Mouse (Mus musculus): ENCODE measurements around the gene Fgfr1op.
"Not testable (repeated sequence)": the region's sequence is repeated elsewhere in the genome, so short reads cannot be mapped to it uniquely, and the experiment has no call there.

Fgfr1op gene

DNA sequence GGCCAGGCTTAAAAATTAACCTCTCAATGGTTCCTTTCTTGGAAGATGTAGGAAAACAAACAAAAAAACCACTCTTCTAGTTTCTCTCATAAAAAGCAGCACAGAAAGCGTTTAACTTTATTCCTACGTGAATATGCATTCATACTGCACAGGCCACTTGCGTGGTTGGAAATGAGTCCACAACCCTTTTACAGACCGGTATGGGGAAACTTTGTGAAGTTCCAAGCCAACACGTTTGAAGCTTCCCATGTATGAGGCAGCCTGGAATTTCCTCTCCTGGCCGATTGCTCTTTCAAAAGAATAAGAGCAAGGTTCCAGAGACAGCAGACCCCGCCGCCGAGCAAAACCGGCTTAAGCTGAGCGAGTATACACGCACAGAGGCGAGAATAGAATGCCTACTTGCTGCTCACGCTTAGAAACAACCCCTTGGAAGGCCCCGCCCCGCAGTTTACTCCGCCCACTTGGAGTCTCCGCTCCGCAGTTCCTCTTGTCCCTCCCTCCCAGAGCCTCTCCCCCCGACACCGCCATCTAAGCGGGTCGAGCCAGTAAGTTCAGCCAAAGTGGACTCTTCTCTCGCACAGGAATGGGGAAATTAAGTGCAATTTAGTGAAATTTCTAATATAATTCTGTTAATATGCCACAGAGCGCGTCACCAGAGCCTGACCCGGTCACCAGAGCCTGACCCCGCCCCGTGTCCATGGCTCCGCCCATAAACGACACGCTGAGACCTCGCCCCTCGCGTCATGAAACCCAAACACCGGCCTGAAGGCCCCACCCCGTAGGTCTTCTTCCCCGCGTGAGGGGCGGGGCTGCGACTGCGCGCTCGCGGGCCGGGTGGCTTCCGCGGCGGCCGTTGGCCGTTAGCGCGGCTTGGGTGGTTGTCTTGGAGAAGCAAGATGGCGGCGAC is at the start of gene Fgfr1op:
Gene Fgfr1op (plus strand): TSS at position 801 of the 907 bp plus-strand sequence.
- peak; percentile 10 to 76 for DNase-seq

DNA sequence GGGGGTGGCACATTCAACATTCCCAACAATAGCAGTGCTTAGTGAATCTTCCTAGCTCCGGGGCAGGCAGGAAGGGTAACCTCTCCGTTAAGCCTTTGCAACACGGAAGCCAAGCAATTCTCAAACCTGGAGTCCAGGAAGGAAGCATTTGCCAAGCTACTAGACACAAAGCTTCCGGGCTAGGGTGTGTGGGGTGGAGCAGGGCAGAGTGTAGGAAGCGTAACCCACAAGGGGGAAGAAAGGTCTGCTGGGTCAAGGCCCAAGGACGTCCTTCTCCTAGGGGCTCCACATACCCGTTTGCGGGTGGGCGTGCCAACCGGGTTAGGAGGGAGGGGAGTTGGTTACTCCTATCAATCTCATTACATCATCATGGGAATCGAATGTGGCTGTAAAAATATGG is 48.9 kb upstream of the Fgfr1op start:
- not testable (repeated sequence) for DNase-seq

DNA sequence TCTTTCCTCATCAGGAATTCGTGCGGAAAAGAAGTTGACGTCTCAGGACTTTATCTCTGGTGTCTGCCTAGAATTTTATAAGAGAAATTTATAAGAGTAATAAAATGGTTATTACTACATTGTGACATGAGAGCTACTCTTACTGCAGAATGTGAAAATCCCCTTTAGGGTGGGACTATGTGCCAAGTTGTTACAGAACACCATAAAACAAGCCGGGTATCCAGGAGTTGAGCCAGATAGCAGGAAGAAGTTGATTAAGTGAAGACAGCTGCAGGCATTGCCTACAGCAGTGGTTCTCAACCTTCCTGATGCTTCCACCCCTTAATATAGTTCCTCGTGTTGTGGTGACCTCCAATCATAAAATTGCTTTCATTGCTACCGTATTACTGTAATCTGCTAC is 48.4 kb upstream of the Fgfr1op start:
- not testable (repeated sequence) for DNase-seq

DNA sequence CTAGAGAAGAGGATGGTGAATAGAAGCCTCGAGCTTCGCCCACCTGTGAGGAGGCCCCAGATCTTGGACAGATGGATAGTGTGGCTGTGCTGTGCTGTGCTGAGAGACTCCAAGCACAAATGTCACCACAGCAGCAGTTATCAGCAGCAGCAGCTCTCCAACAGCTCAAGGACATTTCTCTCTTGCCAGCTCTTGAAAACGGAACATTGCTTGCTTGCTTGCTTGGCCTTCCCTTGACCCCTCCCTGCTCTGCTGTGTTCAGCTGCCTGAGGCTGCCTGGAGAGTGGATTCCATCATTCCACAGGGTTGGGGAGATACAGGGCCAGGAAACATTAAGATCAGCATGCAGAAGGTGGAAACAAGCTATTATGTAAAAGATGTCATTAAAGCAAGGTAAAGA is 42.3 kb upstream of the Fgfr1op start:
- not testable (repeated sequence) for DNase-seq

DNA sequence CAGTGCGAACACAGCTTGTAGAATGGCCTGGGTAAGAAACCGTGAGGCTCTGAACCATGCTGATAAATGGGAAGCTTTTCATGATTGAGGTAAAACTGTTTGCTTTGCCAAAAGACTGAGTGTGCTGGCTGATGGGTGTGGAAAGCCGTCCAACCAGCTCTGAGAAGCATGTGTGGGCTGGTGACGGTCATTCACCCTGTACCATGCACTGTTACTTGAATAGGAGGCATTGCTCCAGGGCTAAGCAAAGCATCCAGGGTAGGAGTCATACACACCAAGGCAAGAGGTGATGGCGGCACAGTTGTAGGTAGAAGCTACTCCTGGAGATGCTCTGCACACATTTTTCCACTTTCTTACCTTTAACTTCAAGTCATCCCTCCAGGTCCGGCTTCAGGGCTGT is 40.7 kb upstream of the Fgfr1op start:
- not testable (repeated sequence) for DNase-seq

DNA sequence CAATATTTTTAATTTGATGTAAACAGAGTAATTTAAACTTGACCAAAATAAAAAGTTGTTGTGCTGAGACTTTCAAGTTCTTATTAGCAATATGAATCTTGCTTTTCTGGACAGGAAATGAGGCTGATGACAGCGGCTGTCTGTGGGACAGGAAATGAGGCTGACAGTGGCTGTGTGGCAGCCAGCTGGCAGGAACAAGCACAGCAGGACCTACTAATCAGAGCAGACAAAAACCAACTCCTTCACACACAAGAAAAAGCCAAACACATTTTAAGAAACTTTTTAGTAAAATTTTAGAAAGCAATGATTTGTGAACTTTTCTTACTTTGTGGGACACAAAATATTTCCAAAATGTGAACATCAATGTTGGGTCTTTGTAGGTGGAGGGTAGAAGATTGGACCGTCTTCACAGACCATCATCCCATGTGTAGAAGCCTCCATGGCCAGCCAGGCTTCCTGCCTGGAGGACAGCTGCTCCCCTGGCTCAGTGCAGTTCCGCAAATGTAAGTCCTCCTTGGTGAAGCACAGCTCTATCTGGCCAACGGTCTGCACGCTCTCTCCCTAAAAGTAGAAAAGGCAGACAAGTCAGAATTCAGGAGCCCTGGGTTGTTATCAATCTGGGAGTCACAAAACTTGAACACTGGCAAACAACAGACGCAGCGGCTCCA is 36.8 kb upstream of the Fgfr1op start:
- DNase-seq = not testable (repeated sequence)

DNA sequence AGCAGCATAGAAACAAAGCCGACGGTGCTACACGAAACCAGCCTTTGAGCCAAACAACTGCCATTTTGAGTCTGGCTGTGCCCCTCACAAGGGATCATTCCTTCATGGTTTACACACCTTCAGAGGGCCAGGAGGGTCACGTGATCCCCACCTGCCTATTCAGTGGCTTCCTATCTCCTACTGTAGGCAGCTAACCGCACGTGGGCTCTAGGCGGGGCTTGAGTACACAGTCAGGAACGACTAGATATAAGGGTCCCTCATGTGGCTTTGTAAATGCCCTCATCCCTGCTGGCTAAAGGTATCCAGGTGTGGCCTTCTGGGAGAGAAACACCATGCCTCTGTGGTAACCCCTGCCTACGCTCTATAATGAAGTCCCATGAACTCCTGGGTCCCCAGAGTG is 35.7 kb upstream of the Fgfr1op start:
- not testable (repeated sequence) for DNase-seq

DNA sequence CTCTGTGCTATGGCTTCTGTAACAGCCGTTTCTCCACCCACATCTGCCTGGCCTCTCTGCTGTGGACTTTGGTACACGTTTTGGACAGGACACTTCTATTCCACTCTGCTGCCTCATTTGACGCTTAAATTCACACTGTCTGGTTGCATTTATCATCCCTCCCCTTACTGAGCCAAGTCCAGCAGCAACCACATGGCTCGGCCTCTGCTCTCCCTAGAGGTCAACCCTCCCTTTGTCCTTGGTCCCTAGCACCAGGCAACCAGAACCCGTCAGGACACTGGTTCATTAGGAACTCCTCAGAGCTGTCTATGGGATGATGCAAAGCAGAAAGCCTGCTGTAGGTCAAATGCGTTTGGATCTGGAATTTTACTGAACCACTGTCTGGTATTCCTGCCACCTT is 34.5 kb upstream of the Fgfr1op start:
- not testable (repeated sequence) for DNase-seq

DNA sequence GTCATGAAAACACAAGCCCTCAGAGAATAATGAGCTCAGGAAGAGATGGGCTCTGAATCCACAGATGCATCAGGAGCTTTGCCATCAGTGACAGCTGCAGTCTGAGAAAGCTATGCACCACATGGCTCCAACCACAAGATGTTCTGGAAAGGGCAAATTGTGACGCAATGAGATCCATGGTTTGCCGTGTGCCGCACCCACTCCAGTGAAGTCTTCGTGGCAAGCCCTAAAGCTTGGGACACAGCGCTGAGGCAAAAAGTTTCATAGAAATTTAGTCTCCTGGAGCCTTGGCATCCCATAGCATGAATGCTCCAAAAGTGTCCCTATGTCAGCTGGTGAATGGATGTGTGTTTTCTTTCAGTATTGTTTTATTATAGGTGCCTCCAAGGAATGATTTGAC is 27.2 kb upstream of the Fgfr1op start:
- DNase-seq = not testable (repeated sequence)

DNA sequence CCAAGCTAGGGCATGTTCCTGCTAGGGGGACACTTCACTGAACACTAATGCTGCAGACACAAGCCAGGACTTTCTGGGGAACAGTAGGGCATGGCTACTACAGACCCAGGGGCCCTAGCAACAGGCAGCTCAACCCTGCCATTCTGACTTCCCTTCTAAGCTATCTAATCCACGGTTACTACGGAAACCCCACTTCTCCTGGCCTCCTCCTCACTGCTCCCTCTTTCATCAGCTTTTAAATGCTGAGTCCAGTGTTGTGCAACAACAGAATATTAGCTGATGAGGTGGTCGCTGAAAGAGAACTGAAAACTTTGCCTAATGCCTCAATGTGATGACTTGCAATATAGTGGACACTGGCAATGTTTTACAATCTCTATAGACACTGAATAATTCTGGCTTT is 25.1 kb upstream of the Fgfr1op start:
- not testable (repeated sequence) for DNase-seq

DNA sequence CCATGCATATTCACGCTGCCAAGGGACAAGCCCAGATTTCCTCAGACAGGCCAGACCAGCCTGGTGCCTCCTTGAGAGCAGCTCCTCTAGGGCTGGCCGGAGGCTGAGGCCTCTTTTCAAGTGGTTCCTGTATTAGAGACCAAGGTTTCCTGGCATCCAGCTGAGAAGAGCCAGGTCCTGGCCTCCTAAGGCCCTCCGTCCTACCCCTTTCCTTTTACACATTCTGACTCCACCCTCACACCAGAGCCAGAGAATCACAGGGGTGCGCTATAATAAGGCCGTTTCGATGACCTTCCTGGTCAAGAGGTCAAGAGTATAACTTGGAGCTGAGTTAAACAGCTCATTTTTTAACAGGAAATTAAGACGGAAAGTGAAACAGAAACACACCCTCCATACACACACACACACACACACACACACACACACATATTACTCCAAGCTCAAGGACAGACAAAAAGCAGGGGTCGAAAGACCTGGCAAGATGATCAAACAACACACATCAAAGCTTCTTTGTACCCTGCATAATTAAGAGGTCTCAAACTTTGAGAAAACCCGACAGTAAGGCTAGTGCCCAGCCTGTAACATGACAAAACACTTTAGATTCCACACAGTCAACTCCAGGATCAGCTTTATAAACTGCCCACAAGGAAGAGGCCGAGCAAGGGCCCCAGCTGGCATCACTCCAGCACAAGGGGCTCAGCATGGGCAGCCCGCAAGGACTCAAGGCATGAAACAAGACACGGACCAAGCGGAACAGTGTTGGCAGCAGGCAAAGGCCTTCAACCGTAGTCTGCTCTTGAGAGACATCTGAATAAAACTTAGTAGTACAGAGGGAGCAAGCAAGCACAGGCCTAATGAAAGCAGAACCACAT is 21.3 kb upstream of the Fgfr1op start:
- not testable (repeated sequence) for DNase-seq

DNA sequence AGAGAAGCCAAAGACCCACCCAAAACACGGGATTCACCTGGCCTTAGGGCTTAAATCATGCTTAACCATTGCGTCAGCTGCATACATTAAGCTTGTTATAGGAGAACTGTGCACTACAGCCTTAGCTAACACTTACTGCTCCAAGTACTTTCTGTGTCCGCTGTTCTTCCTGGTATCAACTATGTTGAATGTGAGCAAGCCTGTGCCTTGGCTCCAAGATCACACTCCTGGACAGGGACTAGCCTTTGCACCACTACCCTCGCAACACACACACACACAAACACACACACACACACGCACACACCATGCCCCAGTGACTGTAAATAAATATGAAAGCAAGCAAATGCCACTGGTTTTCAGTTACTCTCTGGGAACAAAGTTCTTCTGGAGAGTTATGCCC is 18.4 kb upstream of the Fgfr1op start:
- not testable (repeated sequence) for DNase-seq

DNA sequence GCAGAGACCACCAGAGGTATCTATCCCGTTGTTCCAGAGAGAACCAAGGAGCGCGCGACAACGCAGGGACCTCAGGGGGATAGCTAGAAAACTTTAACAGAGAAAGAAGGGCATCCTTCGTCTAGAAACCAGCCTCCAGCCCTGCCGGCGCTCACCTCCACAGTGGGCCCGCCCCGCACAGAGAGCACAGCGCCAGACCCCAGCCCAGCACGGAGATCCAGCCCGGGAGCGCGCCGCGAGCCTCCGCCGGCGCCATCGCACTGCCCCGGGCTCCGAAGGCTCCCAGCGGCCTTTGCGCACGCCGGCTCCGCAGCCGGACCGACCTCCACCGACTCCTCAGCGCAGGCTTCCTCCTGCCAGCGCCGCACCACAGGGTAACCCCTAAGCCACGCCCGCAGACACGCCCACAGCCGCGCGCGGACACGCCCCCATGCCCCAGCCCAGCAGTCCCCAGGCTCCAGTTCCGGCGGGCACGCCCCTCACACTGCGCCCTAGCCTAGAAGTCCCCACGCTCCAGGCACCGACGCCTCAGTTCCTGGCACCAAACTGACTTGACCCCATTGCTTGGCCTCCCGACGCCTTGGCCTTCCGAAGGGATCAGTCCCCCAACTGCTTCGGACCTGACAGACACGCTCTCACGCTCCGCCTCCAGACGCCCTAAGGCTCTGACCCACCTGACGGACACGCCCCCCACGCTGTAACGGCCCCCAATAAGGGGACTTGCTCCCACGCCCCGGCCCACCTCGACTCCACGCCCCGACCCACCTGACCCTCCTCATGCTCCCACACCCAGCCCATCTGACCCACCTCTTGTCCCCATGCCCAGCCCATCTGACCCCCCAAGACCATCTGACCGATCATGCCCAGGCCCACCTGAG is 17.6 kb upstream of the Fgfr1op start, which contains the start of the genes Gm49673 and Rnaset2a:
Gene Gm49673 (minus strand): TSS at position 350 of the 878 bp plus-strand sequence.
Gene Rnaset2a (minus strand): TSS at position 659 of the 878 bp plus-strand sequence.
- peak; percentile 14 to 42 for DNase-seq

DNA sequence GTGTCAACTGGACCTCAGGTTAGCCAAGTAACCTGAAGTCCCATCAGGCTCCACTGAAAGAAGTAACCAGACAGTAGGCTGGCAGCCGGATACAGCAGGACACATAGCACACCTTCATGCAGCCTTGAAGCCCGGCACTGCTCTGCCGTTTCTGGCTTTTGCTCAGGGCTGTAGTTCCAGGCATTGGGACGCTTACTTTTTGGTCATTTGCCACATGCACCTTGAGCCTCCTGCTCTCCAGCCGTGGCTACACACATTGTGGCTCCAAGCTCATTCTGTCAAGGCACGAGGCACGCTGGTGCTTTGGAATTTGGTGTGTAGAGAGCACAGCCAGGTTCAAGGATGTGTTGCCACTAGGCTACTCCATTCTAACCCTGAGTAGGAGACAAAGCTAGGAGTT is 10.3 kb upstream of the Fgfr1op start:
- DNase-seq = not testable (repeated sequence)

DNA sequence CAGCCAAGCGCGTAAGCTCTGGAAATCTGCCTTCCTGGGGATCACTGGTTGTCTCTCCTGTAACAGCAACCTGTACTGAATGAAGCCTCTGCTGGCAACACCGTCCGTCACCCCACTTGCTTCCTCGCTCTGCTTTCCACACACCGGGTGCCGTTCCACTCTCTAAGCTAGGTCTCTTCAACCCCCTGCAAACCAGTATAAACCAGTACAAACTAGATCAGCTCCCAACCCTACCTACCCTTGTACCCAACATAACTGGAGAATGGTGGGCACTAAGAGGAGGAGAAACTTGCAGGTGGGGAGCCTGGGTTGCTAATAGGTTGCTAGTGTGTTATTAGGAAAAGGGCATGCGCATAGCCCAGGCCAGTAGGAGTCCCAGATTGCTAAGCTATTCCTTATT is 9.3 kb upstream of the Fgfr1op start:
- DNase-seq = not testable (repeated sequence)

DNA sequence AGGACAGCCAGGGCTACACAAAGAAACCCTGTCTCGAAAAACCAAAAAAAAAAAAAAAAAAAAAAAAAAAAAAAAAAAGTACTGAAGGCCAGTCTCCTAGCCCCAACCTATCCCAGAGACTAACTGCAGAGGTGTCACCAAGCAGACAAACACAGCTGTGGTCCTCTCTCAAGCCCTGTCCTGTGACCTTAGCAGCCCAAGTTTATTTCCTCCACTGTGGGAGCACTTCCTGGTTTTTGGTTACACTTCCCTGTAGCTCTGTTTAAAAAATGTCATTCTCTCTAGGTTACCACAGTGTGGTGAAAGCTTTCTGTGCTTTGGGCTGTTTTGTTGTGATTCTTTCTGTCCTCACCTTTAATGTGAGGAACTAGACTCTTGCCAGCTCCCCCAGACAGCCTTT is 6.7 kb upstream of the Fgfr1op start:
- not testable (repeated sequence) for DNase-seq

DNA sequence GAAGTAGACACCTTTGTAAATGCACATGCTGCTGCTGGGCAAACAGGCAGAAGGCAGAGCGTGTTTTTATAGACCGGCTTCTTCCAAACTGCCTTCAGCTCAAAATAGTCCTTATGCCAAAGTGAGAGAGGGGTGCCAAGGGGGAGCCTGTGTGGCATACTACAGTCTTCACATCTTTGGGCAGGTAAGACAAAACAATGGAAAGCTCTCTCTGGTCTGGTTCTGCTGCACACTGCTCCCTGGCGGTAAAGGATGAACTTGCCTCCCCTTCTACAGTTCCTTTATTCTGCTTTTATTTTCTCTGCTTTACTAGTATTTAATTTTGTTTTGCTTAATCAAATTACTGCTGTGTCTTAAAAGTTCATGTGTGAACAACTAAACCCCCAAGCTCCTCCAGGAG is 4.3 kb upstream of the Fgfr1op start:
- DNase-seq = peak; percentile 35 to 45

DNA sequence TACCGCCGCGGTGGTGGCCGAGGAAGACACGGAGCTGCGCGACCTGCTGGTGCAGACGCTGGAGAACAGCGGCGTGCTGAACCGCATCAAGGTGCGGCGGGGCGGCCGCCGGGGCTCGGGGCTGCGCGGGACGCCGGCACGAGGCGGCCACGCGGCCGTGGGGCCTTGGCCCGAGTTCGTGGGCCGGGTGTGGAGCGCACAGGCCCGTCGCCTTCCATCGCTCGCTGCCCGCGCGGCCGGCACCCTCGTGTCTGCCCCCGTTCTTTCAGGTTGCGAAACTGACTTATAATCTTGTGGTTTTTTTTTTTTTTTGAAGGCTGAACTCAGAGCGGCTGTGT is 276 bp downstream of the Fgfr1op start:
- DNase-seq = peak; percentile 29 to 63

DNA sequence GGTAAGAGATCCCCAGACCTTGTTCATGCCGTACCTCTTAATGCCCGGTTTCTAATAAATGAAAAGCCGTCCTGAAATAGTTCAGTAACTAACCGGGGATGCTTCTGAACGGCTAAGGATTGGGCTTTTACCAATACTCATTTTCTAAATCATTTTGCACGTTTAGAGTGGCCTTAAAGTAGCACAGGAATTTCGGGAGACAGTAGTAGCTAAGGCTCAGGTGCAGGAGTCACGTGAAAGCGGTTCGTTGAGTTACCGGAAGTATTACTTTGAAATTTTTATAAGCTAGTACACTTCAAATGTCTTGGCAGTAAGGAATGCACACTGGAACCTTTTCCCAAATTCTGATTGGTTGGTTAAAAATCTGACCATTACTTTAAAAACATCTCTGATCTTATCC is 676 bp downstream of the Fgfr1op start:
- peak in 1 of 2 experiments; percentile 20 for DNase-seq

DNA sequence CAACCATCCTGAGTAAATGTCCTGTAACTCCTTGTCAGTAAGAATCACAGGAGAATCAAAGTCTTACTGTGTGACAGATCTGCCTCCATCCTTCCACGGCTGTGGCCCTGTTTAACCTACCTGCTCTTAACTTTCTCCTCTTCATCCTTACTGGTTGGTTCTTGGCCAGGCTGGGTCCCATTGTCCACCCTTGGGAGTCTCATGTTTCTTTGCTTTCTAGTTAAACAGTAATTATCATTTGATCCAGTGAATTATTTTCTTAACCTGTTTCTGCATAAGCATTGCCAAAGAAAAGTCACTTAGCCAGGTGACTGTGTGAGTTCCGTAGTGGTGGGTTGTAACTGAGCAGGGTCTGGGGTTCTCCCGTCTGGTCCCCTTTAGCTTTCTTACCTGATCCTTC is 1.2 kb downstream of the Fgfr1op start:
- DNase-seq = not testable (repeated sequence)

DNA sequence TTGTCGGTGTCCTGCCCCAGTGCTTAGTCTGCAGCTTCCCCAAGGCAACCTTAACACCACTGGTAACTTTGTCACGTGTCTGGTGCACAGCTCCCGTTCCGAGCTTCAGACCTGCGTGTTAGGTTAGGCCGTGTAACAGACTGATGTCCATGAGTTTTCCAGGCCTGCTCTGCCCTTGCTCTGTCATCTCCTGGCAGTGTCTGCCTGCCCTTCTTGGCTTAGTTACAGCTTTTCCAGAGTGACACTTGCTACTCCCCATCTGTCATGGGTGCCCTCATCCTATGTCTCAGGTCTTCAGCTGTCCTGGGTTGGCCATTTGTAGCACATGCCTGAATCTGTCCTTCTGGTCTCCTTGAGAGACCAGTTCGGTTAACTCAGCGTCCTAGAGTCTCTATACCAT is 2.1 kb downstream of the Fgfr1op start:
- peak; percentile 40 to 44 for DNase-seq

DNA sequence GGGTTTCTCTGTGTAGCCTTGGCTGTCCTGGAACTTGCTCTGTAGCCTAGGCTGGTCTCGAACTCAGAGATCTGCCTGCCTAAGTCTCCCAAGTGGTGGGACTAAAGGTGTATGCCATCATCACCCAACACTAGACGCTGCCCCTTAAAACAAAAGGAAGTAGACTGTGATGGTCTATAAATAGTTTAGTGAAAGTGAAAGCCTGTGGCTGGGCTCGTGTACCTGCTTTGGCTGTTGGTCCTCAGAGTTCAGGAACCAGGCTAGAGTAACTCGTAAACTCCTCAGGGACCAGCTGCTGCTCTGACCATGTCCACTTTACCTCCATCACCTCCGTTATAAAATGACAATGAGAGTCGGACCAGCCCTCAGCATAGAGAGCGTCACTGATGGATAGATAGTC is 5.0 kb downstream of the Fgfr1op start:
- no peak for DNase-seq
